Mouse (Mus musculus) myocyte (in vitro differentiated cells): ENCODE results near the gene Ly6f.

Source experiments
- CEBPB ChIP-seq: IDR thresholded peaks from 2 replicates; pipeline ENCODE4 v1.6.1; 2011; ENCODE audit warnings: mild to moderate bottlenecking, moderate library complexity; ENCODE audit not compliant: poor library complexity, insufficient read depth, severe bottlenecking
- MAX ChIP-seq: IDR thresholded peaks from one replicate; pipeline ENCODE4 v1.6.1; 2011; ENCODE audit warnings: low read depth, mild to moderate bottlenecking, control low read depth
- MYOD1 ChIP-seq, 3 experiments: IDR thresholded peaks; one replicate each; pipeline ENCODE4 v1.6.1; 2011; ENCODE audit warnings: control low read depth in 2 of 3, low read depth in 2 of 3, mild to moderate bottlenecking in 2 of 3, moderate library complexity in 1 of 3; ENCODE audit not compliant: insufficient read length in 2 of 3, control insufficient read depth in 1 of 3
- POLR2A ChIP-seq: IDR thresholded peaks from one replicate; pipeline ENCODE4 v1.6.1; 2011; ENCODE audit warnings: low read depth, mild to moderate bottlenecking, control low read depth, moderate library complexity; ENCODE audit not compliant: insufficient read length
- POLR2AphosphoS2 ChIP-seq: IDR thresholded peaks from one replicate; pipeline ENCODE4 v1.6.1; 2011; ENCODE audit warnings: low read depth, control low read depth; ENCODE audit not compliant: insufficient read length
- REST ChIP-seq: IDR thresholded peaks from one replicate; pipeline ENCODE4 v1.6.1; 2011; ENCODE audit warnings: mild to moderate bottlenecking, control low read depth, moderate library complexity; ENCODE audit not compliant: insufficient read depth, insufficient read length
- SRF ChIP-seq: IDR thresholded peaks from one replicate; pipeline ENCODE4 v1.6.1; 2011; ENCODE audit warnings: low read depth; ENCODE audit not compliant: control insufficient read depth, insufficient read length
- TCF12 ChIP-seq: IDR thresholded peaks from one replicate; pipeline ENCODE4 v1.6.1; 2011; ENCODE audit warnings: mild to moderate bottlenecking, control low read depth; ENCODE audit not compliant: poor library complexity, insufficient read depth, severe bottlenecking
- USF1 ChIP-seq: IDR thresholded peaks from one replicate; pipeline ENCODE4 v1.6.1; 2011; ENCODE audit warnings: low read depth, mild to moderate bottlenecking, control low read depth, moderate library complexity

DNA sequence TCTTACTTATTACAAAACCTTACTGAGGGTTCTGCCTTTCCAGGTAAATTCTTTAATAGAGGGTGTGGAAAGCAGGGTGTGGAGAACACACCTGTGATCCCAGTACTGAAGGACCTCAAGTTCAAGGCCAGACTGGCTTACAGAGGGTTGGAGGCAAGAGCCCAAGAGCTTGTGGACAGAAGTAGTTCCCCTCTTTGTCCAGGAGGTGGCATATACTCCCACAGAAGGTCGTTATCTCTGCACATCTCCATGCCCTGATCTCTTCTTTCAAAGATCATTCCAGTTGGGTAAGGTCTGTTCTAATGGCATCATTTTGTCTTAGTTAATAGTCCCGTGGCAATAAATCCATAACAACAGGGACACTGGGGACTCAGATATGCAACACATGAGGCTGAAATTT is 49.0 kb downstream of the Ly6f start:
- TF ChIP-seq POLR2AphosphoS2: no peak
- no peak for TF ChIP-seq POLR2A
- no peak for TF ChIP-seq MAX
- TF ChIP-seq USF1: no peak
- no peak for TF ChIP-seq SRF
- no peak for TF ChIP-seq MYOD1 (IDR thresholded peaks at IDR 0.05; ENCODE audit: control insufficient read depth in 1 of 3, insufficient read length in 2 of 3, low read depth in 2 of 3)
- TF ChIP-seq REST: no peak
- no peak for TF ChIP-seq TCF12
- no peak for TF ChIP-seq CEBPB
